Mouse (Mus musculus) kidney, postnatal 4 days (tissue): Measurements from ENCODE around the gene Ehd1.
A peak's percentile ranks its signal among the peaks of the same experiment; 100 is the strongest.

Experiments used
- DNase-seq, 2 experiments: peaks; one replicate each; pipeline ENCODE4 v3.0.0; 2021; ENCODE audit warnings: mixed read lengths in 2 of 2

The Ehd1 gene

GRCm38 (mm10) chr19:6338171-6338570 lies 61.6 kb downstream of the Ehd1 start:
- DNase-seq = no peak

- no peak for DNase-seq
These were observed 62.2 kb downstream of the Ehd1 start for GRCm38 (mm10) chr19:6338716-6339115.

GRCm38 (mm10) chr19:6339191-6339590 lies 62.7 kb downstream of the Ehd1 start:
- DNase-seq = no peak

GRCm38 (mm10) chr19:6339890-6340504 lies 63.5 kb downstream of the Ehd1 start:
- DNase-seq = peak; percentile 54 to 73

- DNase-seq = peak; percentile 89 to 94
These were observed 64.3 kb downstream of the Ehd1 start, which contains the start of gene Map4k2 for GRCm38 (mm10) chr19:6340524-6341452. TSS of gene Map4k2 (plus strand) at chr19:6341135.

GRCm38 (mm10) chr19:6341453-6342077 lies 65.0 kb downstream of the Ehd1 start:
- no peak for DNase-seq

- no peak for DNase-seq
These were observed 65.9 kb downstream of the Ehd1 start for GRCm38 (mm10) chr19:6342276-6342933.

GRCm38 (mm10) chr19:6343066-6343925 lies 66.8 kb downstream of the Ehd1 start:
- no peak for DNase-seq

GRCm38 (mm10) chr19:6343996-6344395 lies 67.5 kb downstream of the Ehd1 start:
- DNase-seq = no peak

- DNase-seq = no peak
These were observed 69.5 kb downstream of the Ehd1 start for GRCm38 (mm10) chr19:6346023-6346422.

GRCm38 (mm10) chr19:6346661-6347060 lies 70.1 kb downstream of the Ehd1 start:
- DNase-seq = no peak

- DNase-seq = no peak
These were observed 71.1 kb downstream of the Ehd1 start for GRCm38 (mm10) chr19:6347615-6348014.

- DNase-seq = no peak
These were observed 72.2 kb downstream of the Ehd1 start for GRCm38 (mm10) chr19:6348717-6349116.

- peak; percentile 63 to 73 for DNase-seq
These were observed 72.9 kb downstream of the Ehd1 start for GRCm38 (mm10) chr19:6349215-6349983.
